Mouse (Mus musculus): ENCODE data around the gene Mvk.

GRCm38 (mm10) chr5:114407269-114407668, 36.8 kb upstream of the Mvk start:
- no peak for TF ChIP-seq POLR2A (IDR thresholded peaks at IDR 0.05; ENCODE audit: borderline replicate concordance, insufficient read depth, low read length)
- TF ChIP-seq CTCF (IDR thresholded peaks at IDR 0.05; ENCODE audit: borderline replicate concordance, insufficient read depth, low read depth, low read length) = no peak
